Mouse (Mus musculus): ENCODE results near the gene Ddx6. TPM values are rescaled to one million over a fixed set of nuclear protein-coding genes. Genes with fewer than 3 reads are reported as not detected.

Ddx6 gene
- polyA plus RNA-seq, 1 experiment from 2014 or later: 9.8 TPM

GRCm38 (mm10) chr9:44594901-44595536 lies 9.7 kb upstream of the Ddx6 start:
- no peak for ATAC-seq (ENCODE audit: extremely low read depth, insufficient number of reproducible peaks, low FRiP score, low TSS enrichment)
- WGBS: 81% methylated on average over 9 of the region's 9 CpGs
- Histone ChIP-seq H3K27ac (replicated peaks) (no peak overlapping the region), H3K9ac (no peak overlapping the region), H3K9me3 (no peaks in the 10 kb centered on the region), H3K27me3 (replicated peaks) (0 out of 2 replicates have a peak, but pooled peaks cover 4% of the 10 kb centered on the region), H3K4me1 (peaks cover 25% of the 10 kb centered on the region), H3K4me3 (no peak overlapping the region), H3K4me2 (no peak overlapping the region), H3K36me3 (no peaks in the 10 kb centered on the region)

GRCm38 (mm10) chr9:44595537-44595930 lies 9.2 kb upstream of the Ddx6 start:
- Histone ChIP-seq H3K36me3 (no peaks in the 10 kb centered on the region), H3K27me3 (replicated peaks) (0 out of 2 replicates have a peak, but pooled peaks cover 4% of the 10 kb centered on the region), H3K9me3 (no peaks in the 10 kb centered on the region), H3K4me3 (no peak overlapping the region), H3K27ac (replicated peaks) (no peak overlapping the region), H3K9ac (no peak overlapping the region), H3K4me1 (peaks cover 29% of the 10 kb centered on the region), H3K4me2 (no peak overlapping the region)
- 82% methylated on average over 1 of the region's 1 CpGs for WGBS
- ATAC-seq (ENCODE audit: extremely low read depth, insufficient number of reproducible peaks, low FRiP score, low TSS enrichment): no peak

- Histone ChIP-seq H3K4me3 (no peak overlapping the region), H3K27me3 (replicated peaks) (0 out of 2 replicates have a peak, but pooled peaks cover 4% of the 10 kb centered on the region), H3K27ac (replicated peaks) (no peak overlapping the region), H3K9ac (no peak overlapping the region), H3K4me2 (no peak overlapping the region), H3K9me3 (no peaks in the 10 kb centered on the region), H3K4me1 (peaks cover 31% of the 10 kb centered on the region), H3K36me3 (no peaks in the 10 kb centered on the region)
- no peak for ATAC-seq (ENCODE audit: extremely low read depth, insufficient number of reproducible peaks, low FRiP score, low TSS enrichment)
- WGBS: 86% methylated on average over 2 of the region's 2 CpGs
Measured at GRCm38 (mm10) chr9:44597742-44598141, 7.0 kb upstream of the Ddx6 start.

GRCm38 (mm10) chr9:44598899-44599495 lies 5.7 kb upstream of the Ddx6 start:
- Histone ChIP-seq H3K27ac (replicated peaks) (0 out of 2 replicates have a peak overlapping the region, but pooled peaks have one; percentile 5), H3K4me1 (peaks cover 37% of the 10 kb centered on the region), H3K27me3 (replicated peaks) (0 out of 2 replicates have a peak, but pooled peaks cover 4% of the 10 kb centered on the region), H3K36me3 (no peaks in the 10 kb centered on the region), H3K4me2 (peak overlapping the region; percentile 72), H3K9ac (peak overlapping the region; percentile 66), H3K4me3 (peak overlapping the region; percentile 43), H3K9me3 (no peaks in the 10 kb centered on the region)
- no peak for ATAC-seq (ENCODE audit: extremely low read depth, insufficient number of reproducible peaks, low FRiP score, low TSS enrichment)
- WGBS: 5% methylated on average over 18 of the region's 18 CpGs

- Histone ChIP-seq H3K4me2 (peak overlapping the region; percentile 72), H3K27ac (replicated peaks) (no peak overlapping the region), H3K4me1 (peaks cover 37% of the 10 kb centered on the region), H3K9me3 (no peaks in the 10 kb centered on the region), H3K9ac (peak overlapping the region; percentile 66), H3K4me3 (peak overlapping the region; percentile 43), H3K27me3 (replicated peaks) (0 out of 2 replicates have a peak, but pooled peaks cover 4% of the 10 kb centered on the region), H3K36me3 (no peaks in the 10 kb centered on the region)
- no peak for ATAC-seq (ENCODE audit: extremely low read depth, insufficient number of reproducible peaks, low FRiP score, low TSS enrichment)
- WGBS: 10% methylated on average over 5 of the region's 6 CpGs
Measured at GRCm38 (mm10) chr9:44599616-44600015, 5.1 kb upstream of the Ddx6 start.

GRCm38 (mm10) chr9:44600801-44601200 lies 3.9 kb upstream of the Ddx6 start:
- 76% methylated on average over 6 of the region's 6 CpGs for WGBS
- Histone ChIP-seq H3K27ac (replicated peaks) (no peak overlapping the region), H3K4me1 (peaks cover 37% of the 10 kb centered on the region), H3K27me3 (replicated peaks) (0 out of 2 replicates have a peak, but pooled peaks cover 4% of the 10 kb centered on the region), H3K9ac (no peak overlapping the region), H3K9me3 (no peaks in the 10 kb centered on the region), H3K36me3 (no peaks in the 10 kb centered on the region), H3K4me2 (no peak overlapping the region), H3K4me3 (no peak overlapping the region)
- ATAC-seq (ENCODE audit: extremely low read depth, insufficient number of reproducible peaks, low FRiP score, low TSS enrichment): no peak

GRCm38 (mm10) chr9:44602766-44603165 lies 1.9 kb upstream of the Ddx6 start:
- Histone ChIP-seq H3K27me3 (replicated peaks) (0 out of 2 replicates have a peak, but pooled peaks cover 4% of the 10 kb centered on the region), H3K27ac (replicated peaks) (peak overlapping the region; percentile 100), H3K4me3 (peak overlapping the region; percentile 100), H3K9me3 (no peaks in the 10 kb centered on the region), H3K36me3 (peaks cover 9% of the 10 kb centered on the region), H3K4me2 (peak overlapping the region; percentile 74), H3K9ac (peak overlapping the region; percentile 100), H3K4me1 (peaks cover 49% of the 10 kb centered on the region)
- 66% methylated on average over 6 of the region's 6 CpGs for WGBS
- ATAC-seq (ENCODE audit: extremely low read depth, insufficient number of reproducible peaks, low FRiP score, low TSS enrichment): no peak

GRCm38 (mm10) chr9:44603454-44604289 lies 1.0 kb upstream of the Ddx6 start:
- Histone ChIP-seq H3K36me3 (peaks cover 18% of the 10 kb centered on the region), H3K27me3 (replicated peaks) (no peaks in the 10 kb centered on the region), H3K4me1 (peaks cover 51% of the 10 kb centered on the region), H3K27ac (replicated peaks) (peak overlapping the region; percentile 100), H3K9me3 (no peaks in the 10 kb centered on the region), H3K9ac (peak overlapping the region; percentile 100), H3K4me3 (peak overlapping the region; percentile 100), H3K4me2 (peak overlapping the region; percentile 74)
- ATAC-seq (ENCODE audit: extremely low read depth, insufficient number of reproducible peaks, low FRiP score, low TSS enrichment): peak; percentile 43; the same call in 1 of the 2 replicates
- WGBS: under 1% methylated on average over 38 of the region's 38 CpGs

- peak overlapping the region; percentile 100 for H3K4me3 ChIP-seq
- no peaks in the 10 kb centered on the region for H3K27me3 ChIP-seq (replicated peaks)
- peak overlapping the region; percentile 74 for H3K4me2 ChIP-seq
- peaks cover 50% of the 10 kb centered on the region for H3K4me1 ChIP-seq
- H3K36me3 ChIP-seq: peaks cover 24% of the 10 kb centered on the region
- WGBS: 0% methylated on average over 35 of the region's 65 CpGs
- peak; percentile 72 for ATAC-seq (ENCODE audit: extremely low read depth, insufficient number of reproducible peaks, low FRiP score, low TSS enrichment)
- H3K9me3 ChIP-seq: no peaks in the 10 kb centered on the region
- peak overlapping the region; percentile 100 for H3K9ac ChIP-seq
- H3K27ac ChIP-seq (replicated peaks): peak overlapping the region; percentile 100
Measured at GRCm38 (mm10) chr9:44604290-44604778, 358 bp upstream of the Ddx6 start.

- ATAC-seq (ENCODE audit: extremely low read depth, insufficient number of reproducible peaks, low FRiP score, low TSS enrichment): no peak
- Histone ChIP-seq H3K27me3 (replicated peaks) (no peaks in the 10 kb centered on the region), H3K27ac (replicated peaks) (peak overlapping the region; percentile 100), H3K4me2 (peak overlapping the region; percentile 74), H3K9me3 (no peaks in the 10 kb centered on the region), H3K9ac (peak overlapping the region; percentile 100), H3K4me1 (peaks cover 40% of the 10 kb centered on the region), H3K4me3 (peak overlapping the region; percentile 100), H3K36me3 (peaks cover 37% of the 10 kb centered on the region)
- WGBS: under 1% methylated on average over 13 of the region's 13 CpGs
Measured at GRCm38 (mm10) chr9:44605616-44606165, 999 bp downstream of the Ddx6 start.

- H3K9ac ChIP-seq: peak overlapping the region; percentile 100
- 50% methylated on average over 4 of the region's 4 CpGs for WGBS
- no peak for ATAC-seq (ENCODE audit: extremely low read depth, insufficient number of reproducible peaks, low FRiP score, low TSS enrichment)
- no peaks in the 10 kb centered on the region for H3K27me3 ChIP-seq (replicated peaks)
- peaks cover 42% of the 10 kb centered on the region for H3K4me1 ChIP-seq
- H3K4me3 ChIP-seq: peak overlapping the region; percentile 100
- peak overlapping the region; percentile 74 for H3K4me2 ChIP-seq
- no peaks in the 10 kb centered on the region for H3K9me3 ChIP-seq
- peaks cover 46% of the 10 kb centered on the region for H3K36me3 ChIP-seq
- no peak overlapping the region for H3K27ac ChIP-seq (replicated peaks)
Measured at GRCm38 (mm10) chr9:44606646-44607045, 2.0 kb downstream of the Ddx6 start.
